Mouse (Mus musculus): ENCODE measurements around the gene Tifa.
A peak's percentile ranks its signal among the peaks of the same experiment; 100 is the strongest.

GRCm38 (mm10) chr3:127759212-127759611, 30.4 kb upstream of the Tifa start:
- TF ChIP-seq POLR2A (IDR thresholded peaks at IDR 0.05; ENCODE audit: extremely low read depth, insufficient read depth, low read length), result no peak
- peak; percentile 17; the same call in 1 of the 2 replicates for TF ChIP-seq CTCF (IDR thresholded peaks at IDR 0.05; ENCODE audit: low read depth, low read length)

Data from liver, adult 2 months (tissue).